Mouse (Mus musculus): ENCODE results near the gene Art3. TPM values are rescaled to one million over a fixed set of nuclear protein-coding genes. Genes with fewer than 3 reads are reported as not detected.

Art3 gene
- polyA plus RNA-seq, 1 experiment from 2014 or later: 5.2 TPM

DNA sequence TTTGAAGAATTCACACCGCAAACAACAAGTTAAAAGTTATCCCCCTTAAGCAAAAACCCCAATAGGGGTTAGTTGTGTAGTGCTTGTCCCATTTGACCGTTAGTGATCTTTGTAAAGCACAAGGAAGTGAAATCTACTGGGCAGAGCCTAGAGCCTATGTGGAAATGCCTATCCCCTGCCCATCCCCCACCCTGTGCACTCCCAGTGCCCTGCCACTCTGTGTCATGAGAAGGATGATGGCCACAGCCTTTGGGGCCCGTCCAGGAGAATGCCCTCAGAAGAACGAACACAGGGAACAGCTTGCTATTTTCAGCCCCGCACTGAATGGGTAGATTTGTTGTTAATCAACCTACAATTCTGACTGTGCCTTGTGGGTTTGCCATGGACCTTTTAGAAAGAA lies 109.9 kb downstream of the Art3 start:
- no peak for ATAC-seq (ENCODE audit: low FRiP score, low read depth)
- no peak overlapping the region for H3K4me2 ChIP-seq (replicated peaks)
- no peaks in the 10 kb centered on the region for H3K27me3 ChIP-seq
- peaks cover 28% of the 10 kb centered on the region for H3K36me3 ChIP-seq
- no peak overlapping the region for H3K27ac ChIP-seq
- no peaks in the 10 kb centered on the region for H3K4me1 ChIP-seq
- no peaks in the 10 kb centered on the region for H3K9me3 ChIP-seq
- WGBS: 66% methylated on average over 5 of the region's 5 CpGs
- no peak overlapping the region for H3K4me3 ChIP-seq
- no peak overlapping the region for H3K9ac ChIP-seq

DNA sequence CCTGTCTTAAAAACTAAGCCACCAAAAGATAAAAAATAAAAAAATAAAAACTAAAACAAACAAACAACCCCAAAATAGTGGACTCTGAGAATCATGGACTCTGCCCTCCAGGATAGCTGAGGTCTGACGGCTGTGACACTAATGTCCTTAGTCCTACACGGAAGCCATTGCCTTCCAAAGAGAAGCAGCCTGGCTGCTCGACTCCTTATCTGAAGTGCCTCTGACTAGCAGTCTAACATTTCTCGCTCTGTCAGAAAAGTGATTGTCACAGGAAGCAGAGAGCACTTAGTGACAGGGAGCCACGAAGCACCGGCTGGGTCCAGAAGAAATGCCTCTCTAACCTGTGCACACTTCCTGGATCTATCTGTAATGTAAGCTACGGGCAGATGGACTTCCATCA lies 111.3 kb downstream of the Art3 start:
- H3K4me3 ChIP-seq: no peak overlapping the region
- H3K27me3 ChIP-seq: no peaks in the 10 kb centered on the region
- H3K9ac ChIP-seq: no peak overlapping the region
- H3K9me3 ChIP-seq: no peaks in the 10 kb centered on the region
- WGBS: 89% methylated on average over 7 of the region's 7 CpGs
- H3K4me1 ChIP-seq: no peaks in the 10 kb centered on the region
- peaks cover 43% of the 10 kb centered on the region for H3K36me3 ChIP-seq
- no peak for ATAC-seq (ENCODE audit: low FRiP score, low read depth)
- H3K27ac ChIP-seq: no peak overlapping the region
- H3K4me2 ChIP-seq (replicated peaks): no peak overlapping the region

DNA sequence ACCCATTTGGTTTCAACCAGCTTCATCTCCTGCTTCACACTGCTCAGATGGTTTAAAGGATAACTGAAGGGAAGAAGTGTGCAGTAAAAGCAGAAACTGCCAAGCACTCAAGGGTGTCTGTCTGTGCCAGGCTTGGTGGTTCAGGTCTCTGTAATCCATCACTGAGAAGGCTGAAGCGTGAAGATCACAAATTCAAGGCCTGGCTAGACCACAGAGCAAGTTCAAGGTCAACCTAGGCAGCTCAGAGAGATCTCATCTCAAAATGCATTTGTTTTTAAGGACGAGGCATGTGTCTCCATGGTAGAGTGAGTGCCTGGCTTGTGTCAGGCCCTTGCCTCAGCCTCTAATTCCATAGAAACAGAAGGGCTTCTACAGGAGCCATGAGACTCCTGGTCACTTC lies 113.4 kb downstream of the Art3 start:
- 90% methylated on average over 2 of the region's 2 CpGs for WGBS
- Histone ChIP-seq H3K36me3 (peaks cover 63% of the 10 kb centered on the region), H3K9ac (no peak overlapping the region), H3K4me1 (no peaks in the 10 kb centered on the region), H3K9me3 (no peaks in the 10 kb centered on the region), H3K27me3 (no peaks in the 10 kb centered on the region), H3K4me3 (no peak overlapping the region), H3K27ac (no peak overlapping the region), H3K4me2 (replicated peaks) (no peak overlapping the region)
- ATAC-seq (ENCODE audit: low FRiP score, low read depth): no peak

DNA sequence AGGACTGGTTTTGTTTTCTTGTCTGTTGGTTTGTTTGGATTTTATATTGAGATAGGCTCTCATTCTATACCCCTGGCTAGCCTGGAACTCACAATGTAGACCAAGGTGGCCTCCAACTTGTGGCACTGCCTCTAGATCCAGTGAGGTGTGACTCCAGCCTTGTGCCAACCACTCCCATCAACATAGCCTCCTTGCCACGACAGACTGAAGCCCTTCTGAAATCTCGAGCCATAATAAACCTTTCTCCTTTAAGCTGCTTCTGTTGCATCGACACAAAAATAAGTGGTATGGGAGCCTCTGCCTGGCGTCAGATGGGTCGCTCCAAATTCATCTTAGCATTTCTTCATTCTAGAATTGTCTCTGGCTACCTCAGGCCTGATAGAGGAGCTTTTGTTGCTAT lies 115.1 kb downstream of the Art3 start:
- Histone ChIP-seq H3K27ac (no peak overlapping the region), H3K4me2 (replicated peaks) (no peak overlapping the region), H3K36me3 (peaks cover 80% of the 10 kb centered on the region), H3K9ac (no peak overlapping the region), H3K27me3 (no peaks in the 10 kb centered on the region), H3K4me3 (no peak overlapping the region), H3K9me3 (no peaks in the 10 kb centered on the region), H3K4me1 (no peaks in the 10 kb centered on the region)
- WGBS: 92% methylated on average over 5 of the region's 5 CpGs
- no peak for ATAC-seq (ENCODE audit: low FRiP score, low read depth)

DNA sequence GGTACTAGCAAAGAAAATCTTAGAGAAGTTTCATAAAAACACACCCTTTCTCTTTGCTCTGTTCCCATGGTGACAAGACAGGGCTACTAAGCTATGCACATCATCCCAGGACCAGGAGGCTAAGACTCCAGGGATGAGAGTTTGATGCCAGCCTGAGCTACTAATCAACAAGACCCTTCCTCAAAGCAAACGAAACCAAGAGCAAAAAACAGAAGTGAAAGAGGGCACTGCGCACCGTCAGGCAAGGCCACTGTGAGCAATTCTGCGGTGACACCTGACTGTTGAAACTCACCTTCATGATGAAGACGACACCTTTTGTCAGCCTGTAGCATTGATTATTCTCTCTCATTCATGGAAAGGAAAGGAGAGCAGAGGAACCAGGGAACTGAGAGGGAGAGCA lies 121.2 kb downstream of the Art3 start:
- Histone ChIP-seq H3K27me3 (no peaks in the 10 kb centered on the region), H3K27ac (no peak overlapping the region), H3K4me3 (no peak overlapping the region), H3K9ac (no peak overlapping the region), H3K4me1 (no peaks in the 10 kb centered on the region), H3K9me3 (no peaks in the 10 kb centered on the region), H3K4me2 (replicated peaks) (no peak overlapping the region), H3K36me3 (peaks cover 62% of the 10 kb centered on the region)
- WGBS: 93% methylated on average over 5 of the region's 5 CpGs
- no peak for ATAC-seq (ENCODE audit: low FRiP score, low read depth)

DNA sequence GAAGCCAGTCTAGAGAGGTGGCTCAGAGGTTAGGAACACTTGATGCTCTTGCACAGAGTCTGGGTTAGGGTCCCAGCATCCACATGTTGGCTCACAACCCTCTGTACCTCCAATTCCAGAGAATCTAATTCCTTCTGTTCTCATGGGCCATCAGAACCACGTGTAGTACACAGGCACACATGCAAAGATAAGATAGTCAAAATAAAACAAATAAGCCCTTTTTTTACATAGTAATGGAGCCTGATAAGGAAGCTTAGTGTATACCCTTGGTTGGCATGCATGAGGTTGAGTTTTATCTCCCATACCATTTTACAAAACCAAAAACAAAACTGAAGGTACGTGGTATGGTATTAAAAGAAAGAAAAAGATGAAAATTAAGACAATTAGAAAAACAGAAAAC lies 125.8 kb downstream of the Art3 start:
- H3K4me1 ChIP-seq: no peaks in the 10 kb centered on the region
- H3K9ac ChIP-seq: no peak overlapping the region
- no peak for ATAC-seq (ENCODE audit: low FRiP score, low read depth)
- H3K9me3 ChIP-seq: no peaks in the 10 kb centered on the region
- peaks cover 32% of the 10 kb centered on the region for H3K36me3 ChIP-seq
- H3K27ac ChIP-seq: no peak overlapping the region
- H3K4me3 ChIP-seq: no peak overlapping the region
- no peaks in the 10 kb centered on the region for H3K27me3 ChIP-seq
- 90% methylated on average over 2 of the region's 2 CpGs for WGBS
- no peak overlapping the region for H3K4me2 ChIP-seq (replicated peaks)

DNA sequence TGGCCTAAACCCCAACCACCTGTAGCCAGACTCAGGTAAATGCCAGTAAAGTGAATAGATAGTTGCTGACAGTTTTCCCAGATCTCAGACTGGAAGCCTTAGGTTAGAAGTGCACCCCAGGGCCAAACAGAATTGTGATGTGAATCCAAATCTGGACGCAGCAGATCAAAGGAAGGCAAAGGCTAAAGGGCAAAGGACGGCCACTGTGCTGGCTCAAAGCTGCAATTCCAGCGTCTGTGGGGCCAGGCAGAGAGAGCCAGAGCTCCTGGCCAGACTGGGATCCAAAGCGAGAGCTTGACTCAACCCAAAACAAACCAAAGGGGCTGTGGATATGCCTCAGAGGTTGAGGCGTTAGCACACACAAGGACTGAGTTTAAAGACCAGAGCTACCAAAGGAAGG lies 127.1 kb downstream of the Art3 start:
- 31% methylated on average over 5 of the region's 5 CpGs for WGBS
- Histone ChIP-seq H3K9ac (no peak overlapping the region), H3K4me2 (replicated peaks) (no peak overlapping the region), H3K9me3 (no peaks in the 10 kb centered on the region), H3K4me3 (no peak overlapping the region), H3K4me1 (no peaks in the 10 kb centered on the region), H3K36me3 (peaks cover 29% of the 10 kb centered on the region), H3K27ac (no peak overlapping the region), H3K27me3 (no peaks in the 10 kb centered on the region)
- no peak for ATAC-seq (ENCODE audit: low FRiP score, low read depth)

DNA sequence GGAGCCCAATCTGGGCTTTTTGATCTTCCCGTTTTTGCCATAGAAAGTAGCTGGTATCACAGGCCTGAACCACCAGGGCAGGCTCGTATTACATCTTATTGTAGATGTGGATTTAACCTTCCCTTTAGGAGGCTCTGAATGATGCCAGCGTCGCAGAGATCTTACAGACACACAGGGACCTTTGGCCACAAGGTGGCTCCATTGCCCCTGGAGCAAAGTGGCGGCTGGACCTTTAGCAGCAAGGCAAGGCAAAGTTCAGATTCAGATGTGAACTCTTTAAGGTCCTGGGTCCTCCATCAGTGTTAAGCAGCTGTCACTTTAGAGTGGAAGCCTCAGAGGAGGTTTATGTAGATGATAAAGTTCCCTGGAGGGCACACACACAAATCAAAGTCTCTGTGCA lies 129.7 kb downstream of the Art3 start:
- Histone ChIP-seq H3K9me3 (no peaks in the 10 kb centered on the region), H3K27ac (no peak overlapping the region), H3K4me3 (no peak overlapping the region), H3K9ac (no peak overlapping the region), H3K4me1 (no peaks in the 10 kb centered on the region), H3K27me3 (no peaks in the 10 kb centered on the region), H3K4me2 (replicated peaks) (no peak overlapping the region), H3K36me3 (peaks cover 19% of the 10 kb centered on the region)
- WGBS: 14% methylated on average over 5 of the region's 5 CpGs
- ATAC-seq (ENCODE audit: low FRiP score, low read depth): no peak

Small RNAs within 50 kb of the gene (microRNA-seq; reads per million reads assigned to microRNA genes)
- not detected for gene Mir6415

Other genes with a start within 250 kb of the Art3 start
- gene G3bp2, start 248.1 kb upstream of the Art3 start, polyA plus RNA-seq (2015; fragmentation: Nextera tagmentation; extraction: Ambion mirVana): 201 and 209 TPM in 2 replicates
- 50.1 and 53.2 TPM in 2 replicates for gene Uso1, start 193.9 kb upstream of the Art3 start, polyA plus RNA-seq (2015; fragmentation: Nextera tagmentation; extraction: Ambion mirVana)
- 0.39 TPM in 1 of 2 replicates, not detected in the other for gene U90926, start 116.4 kb upstream of the Art3 start, polyA plus RNA-seq (2015; fragmentation: Nextera tagmentation; extraction: Ambion mirVana)
- 0.06 and 0.13 TPM in 2 replicates for gene Ppef2, start 75.5 kb upstream of the Art3 start, polyA plus RNA-seq (2015; fragmentation: Nextera tagmentation; extraction: Ambion mirVana)
- gene Naaa, start 53.7 kb upstream of the Art3 start, polyA plus RNA-seq (2015; fragmentation: Nextera tagmentation; extraction: Ambion mirVana): 11.6 and 12.3 TPM in 2 replicates
- gene Sdad1, start 21.3 kb upstream of the Art3 start, polyA plus RNA-seq (2015; fragmentation: Nextera tagmentation; extraction: Ambion mirVana): 46.5 and 48.4 TPM in 2 replicates
- gene Cxcl9, start 3.7 kb upstream of the Art3 start, polyA plus RNA-seq (2015; fragmentation: Nextera tagmentation; extraction: Ambion mirVana): 0.49 and 0.76 TPM in 2 replicates
- gene Cxcl10, start 17.1 kb downstream of the Art3 start, polyA plus RNA-seq (2015; fragmentation: Nextera tagmentation; extraction: Ambion mirVana): 0.94 and 1.5 TPM in 2 replicates
- gene Nup54, start 103.4 kb downstream of the Art3 start, polyA plus RNA-seq (2015; fragmentation: Nextera tagmentation; extraction: Ambion mirVana): 55.2 and 60.2 TPM in 2 replicates
- gene Scarb2, start 175.0 kb downstream of the Art3 start, polyA plus RNA-seq (2015; fragmentation: Nextera tagmentation; extraction: Ambion mirVana): 11.5 and 12.2 TPM in 2 replicates
- gene Fam47e, start 223.2 kb downstream of the Art3 start, polyA plus RNA-seq (2015; fragmentation: Nextera tagmentation; extraction: Ambion mirVana): not detected in 2 replicates

All from limb, embryonic 13.5 days (tissue).